Mouse (Mus musculus): ENCODE measurements at regions not wholly inside any gene's neighbourhood (a gene's known extent, or its start where the extent isn't known, plus 50 kb on each side); places are given as distances from the start of the nearest gene placed in this dataset. TPM values are rescaled to one million over a fixed set of nuclear protein-coding genes. Genes with fewer than 3 reads are reported as not detected.

GRCm38 (mm10) chr5:12997440-12997839 is 127.8 kb upstream of the Sema3a start:
- H3K27me3 ChIP-seq: no peaks in the 10 kb centered on the region
- H3K4me2 ChIP-seq: no peak overlapping the region
- H3K4me1 ChIP-seq (replicated peaks): no peaks in the 10 kb centered on the region; the same call in 1 of the 2 replicates
- H3K27ac ChIP-seq: no peak overlapping the region
- H3K9me3 ChIP-seq: no peaks in the 10 kb centered on the region
- no peaks in the 10 kb centered on the region for H3K36me3 ChIP-seq
- WGBS: 83% methylated on average over 6 of the region's 6 CpGs
- H3K4me3 ChIP-seq (replicated peaks): no peak overlapping the region
- no peak for ATAC-seq (ENCODE audit: insufficient number of reproducible peaks, insufficient read depth, low FRiP score, low TSS enrichment, low read depth)
- H3K9ac ChIP-seq (replicated peaks): no peak overlapping the region

GRCm38 (mm10) chr5:13007132-13007531 is 118.1 kb upstream of the Sema3a start:
- no peak overlapping the region for H3K9ac ChIP-seq (replicated peaks)
- H3K27me3 ChIP-seq: no peaks in the 10 kb centered on the region
- no peak for ATAC-seq (ENCODE audit: insufficient number of reproducible peaks, insufficient read depth, low FRiP score, low TSS enrichment, low read depth)
- no peak overlapping the region for H3K4me3 ChIP-seq (replicated peaks)
- no peaks in the 10 kb centered on the region for H3K9me3 ChIP-seq
- WGBS: 31% methylated on average over 6 of the region's 6 CpGs
- no peak overlapping the region for H3K27ac ChIP-seq
- H3K4me1 ChIP-seq (replicated peaks): peaks cover 7% of the 10 kb centered on the region
- no peaks in the 10 kb centered on the region for H3K36me3 ChIP-seq
- H3K4me2 ChIP-seq: no peak overlapping the region

GRCm38 (mm10) chr5:13022270-13022669 is 102.9 kb upstream of the Sema3a start:
- no peak for ATAC-seq (ENCODE audit: insufficient number of reproducible peaks, insufficient read depth, low FRiP score, low TSS enrichment, low read depth)
- Histone ChIP-seq H3K27ac (no peak overlapping the region), H3K4me2 (no peak overlapping the region), H3K36me3 (no peaks in the 10 kb centered on the region), H3K27me3 (no peaks in the 10 kb centered on the region), H3K4me3 (replicated peaks) (no peak overlapping the region), H3K9ac (replicated peaks) (no peak overlapping the region), H3K9me3 (peaks cover 4% of the 10 kb centered on the region; the same call in 1 of the 2 replicates), H3K4me1 (replicated peaks) (no peaks in the 10 kb centered on the region)
- WGBS: 65% methylated on average over 3 of the region's 3 CpGs

GRCm38 (mm10) chr5:13033332-13033731 is 91.9 kb upstream of the Sema3a start:
- no peak overlapping the region for H3K9ac ChIP-seq (replicated peaks)
- H3K4me2 ChIP-seq: no peak overlapping the region
- no peak for ATAC-seq (ENCODE audit: insufficient number of reproducible peaks, insufficient read depth, low FRiP score, low TSS enrichment, low read depth)
- no peaks in the 10 kb centered on the region for H3K9me3 ChIP-seq
- no peaks in the 10 kb centered on the region for H3K27me3 ChIP-seq
- H3K4me3 ChIP-seq (replicated peaks): no peak overlapping the region
- 37% methylated on average over 3 of the region's 3 CpGs for WGBS
- H3K4me1 ChIP-seq (replicated peaks): peaks cover 6% of the 10 kb centered on the region
- no peak overlapping the region for H3K27ac ChIP-seq
- no peaks in the 10 kb centered on the region for H3K36me3 ChIP-seq

- no peak overlapping the region for H3K4me2 ChIP-seq
- no peak overlapping the region for H3K4me3 ChIP-seq (replicated peaks)
- no peaks in the 10 kb centered on the region for H3K36me3 ChIP-seq
- 16% methylated on average over 2 of the region's 2 CpGs for WGBS
- peaks cover 6% of the 10 kb centered on the region for H3K4me1 ChIP-seq (replicated peaks)
- no peaks in the 10 kb centered on the region for H3K27me3 ChIP-seq
- no peak overlapping the region for H3K27ac ChIP-seq
- no peak overlapping the region for H3K9ac ChIP-seq (replicated peaks)
- H3K9me3 ChIP-seq: no peaks in the 10 kb centered on the region
- no peak for ATAC-seq (ENCODE audit: insufficient number of reproducible peaks, insufficient read depth, low FRiP score, low TSS enrichment, low read depth)
Measured at GRCm38 (mm10) chr5:13036127-13036526, 89.1 kb upstream of the Sema3a start.

GRCm38 (mm10) chr5:13058883-13059423 is 66.3 kb upstream of the Sema3a start:
- Histone ChIP-seq H3K27me3 (no peaks in the 10 kb centered on the region), H3K4me3 (replicated peaks) (no peak overlapping the region), H3K4me1 (replicated peaks) (no peaks in the 10 kb centered on the region; the same call in 1 of the 2 replicates), H3K36me3 (no peaks in the 10 kb centered on the region), H3K27ac (no peak overlapping the region), H3K9ac (replicated peaks) (no peak overlapping the region), H3K9me3 (no peaks in the 10 kb centered on the region), H3K4me2 (no peak overlapping the region)
- ATAC-seq (ENCODE audit: insufficient number of reproducible peaks, insufficient read depth, low FRiP score, low TSS enrichment, low read depth): 0 out of 2 replicates have a peak, but pooled peaks have one; percentile 52
- WGBS: 14% methylated on average over 2 of the region's 2 CpGs

GRCm38 (mm10) chr5:13066942-13067341 is 58.3 kb upstream of the Sema3a start:
- Histone ChIP-seq H3K4me1 (replicated peaks) (peaks cover 12% of the 10 kb centered on the region), H3K27me3 (no peaks in the 10 kb centered on the region), H3K9me3 (0 out of 2 replicates have a peak, but pooled peaks cover 3% of the 10 kb centered on the region), H3K27ac (no peak overlapping the region), H3K9ac (replicated peaks) (no peak overlapping the region), H3K36me3 (no peaks in the 10 kb centered on the region), H3K4me2 (no peak overlapping the region), H3K4me3 (replicated peaks) (no peak overlapping the region)
- WGBS: 9% methylated on average over 3 of the region's 3 CpGs
- ATAC-seq (ENCODE audit: insufficient number of reproducible peaks, insufficient read depth, low FRiP score, low TSS enrichment, low read depth): 0 out of 2 replicates have a peak, but pooled peaks have one; percentile 56

Small RNA genes lying in the stretch of these regions (microRNA-seq; reads per million reads assigned to microRNA genes)
- not detected for gene Gm23243

Measured in limb, embryonic 12.5 days (tissue).